Mouse (Mus musculus): ENCODE measurements around the gene Vwa2. TPM values are rescaled to one million over a fixed set of nuclear protein-coding genes. Genes with fewer than 3 reads are reported as not detected.

Vwa2 gene
- total RNA-seq, 2 experiments from 2014 or later, result not detected

- no peak for ATAC-seq (replicated peaks; ENCODE audit: low FRiP score, poor library complexity, severe bottlenecking)
Observed at GRCm38 (mm10) chr19:56905395-56905794, 31.3 kb downstream of the Vwa2 start.

- ATAC-seq (replicated peaks; ENCODE audit: low FRiP score, poor library complexity, severe bottlenecking), result no peak
Observed at GRCm38 (mm10) chr19:56907850-56908249, 33.8 kb downstream of the Vwa2 start.

- no peak for ATAC-seq (replicated peaks; ENCODE audit: low FRiP score, poor library complexity, severe bottlenecking)
Observed at GRCm38 (mm10) chr19:56908472-56909270, 34.6 kb downstream of the Vwa2 start.

- ATAC-seq (replicated peaks; ENCODE audit: low FRiP score, poor library complexity, severe bottlenecking), result no peak
Observed at GRCm38 (mm10) chr19:56910561-56910960, 36.5 kb downstream of the Vwa2 start.

GRCm38 (mm10) chr19:56913761-56914160, 39.7 kb downstream of the Vwa2 start:
- no peak for ATAC-seq (replicated peaks; ENCODE audit: low FRiP score, poor library complexity, severe bottlenecking)

- ATAC-seq (replicated peaks; ENCODE audit: low FRiP score, poor library complexity, severe bottlenecking), result no peak
Observed at GRCm38 (mm10) chr19:56914658-56915057, 40.6 kb downstream of the Vwa2 start.

- ATAC-seq (replicated peaks; ENCODE audit: low FRiP score, poor library complexity, severe bottlenecking), result no peak
Observed at GRCm38 (mm10) chr19:56915084-56915483, 41.0 kb downstream of the Vwa2 start.

GRCm38 (mm10) chr19:56919628-56920027, 45.6 kb downstream of the Vwa2 start:
- no peak for ATAC-seq (replicated peaks; ENCODE audit: low FRiP score, poor library complexity, severe bottlenecking)

GRCm38 (mm10) chr19:56920232-56920631, 46.2 kb downstream of the Vwa2 start:
- ATAC-seq (replicated peaks; ENCODE audit: low FRiP score, poor library complexity, severe bottlenecking), result no peak

- no peak for ATAC-seq (replicated peaks; ENCODE audit: low FRiP score, poor library complexity, severe bottlenecking)
Observed at GRCm38 (mm10) chr19:56921744-56922143, 47.7 kb downstream of the Vwa2 start.

- ATAC-seq (replicated peaks; ENCODE audit: low FRiP score, poor library complexity, severe bottlenecking), result no peak
Observed at GRCm38 (mm10) chr19:56929392-56929791, 55.3 kb downstream of the Vwa2 start.

- ATAC-seq (replicated peaks; ENCODE audit: low FRiP score, poor library complexity, severe bottlenecking), result no peak
Observed at GRCm38 (mm10) chr19:56930029-56930428, 56.0 kb downstream of the Vwa2 start.

- no peak for ATAC-seq (replicated peaks; ENCODE audit: low FRiP score, poor library complexity, severe bottlenecking)
Observed at GRCm38 (mm10) chr19:56933800-56934199, 59.8 kb downstream of the Vwa2 start.

GRCm38 (mm10) chr19:56935111-56935510, 61.1 kb downstream of the Vwa2 start:
- no peak for ATAC-seq (replicated peaks; ENCODE audit: low FRiP score, poor library complexity, severe bottlenecking)

- ATAC-seq (replicated peaks; ENCODE audit: low FRiP score, poor library complexity, severe bottlenecking), result no peak
Observed at GRCm38 (mm10) chr19:56935777-56936176, 61.7 kb downstream of the Vwa2 start.

GRCm38 (mm10) chr19:56936253-56936652, 62.2 kb downstream of the Vwa2 start:
- no peak for ATAC-seq (replicated peaks; ENCODE audit: low FRiP score, poor library complexity, severe bottlenecking)

- no peak for ATAC-seq (replicated peaks; ENCODE audit: low FRiP score, poor library complexity, severe bottlenecking)
Observed at GRCm38 (mm10) chr19:56937911-56938310, 63.9 kb downstream of the Vwa2 start.

GRCm38 (mm10) chr19:56939826-56940225, 65.8 kb downstream of the Vwa2 start:
- ATAC-seq (replicated peaks; ENCODE audit: low FRiP score, poor library complexity, severe bottlenecking), result no peak

- no peak for ATAC-seq (replicated peaks; ENCODE audit: low FRiP score, poor library complexity, severe bottlenecking)
Observed at GRCm38 (mm10) chr19:56940507-56940906, 66.5 kb downstream of the Vwa2 start.

GRCm38 (mm10) chr19:56942216-56942615, 68.2 kb downstream of the Vwa2 start:
- ATAC-seq (replicated peaks; ENCODE audit: low FRiP score, poor library complexity, severe bottlenecking), result no peak

GRCm38 (mm10) chr19:56944211-56944610, 70.2 kb downstream of the Vwa2 start:
- ATAC-seq (replicated peaks; ENCODE audit: low FRiP score, poor library complexity, severe bottlenecking), result no peak

- ATAC-seq (replicated peaks; ENCODE audit: low FRiP score, poor library complexity, severe bottlenecking), result no peak
Observed at GRCm38 (mm10) chr19:56944826-56945225, 70.8 kb downstream of the Vwa2 start.

Data from erythroblast, adult 5-6 weeks (primary cell).